Mouse (Mus musculus) G1E (cell line): ENCODE data around the gene Efna2.

ENCODE experiments used
- CTCF ChIP-seq: IDR thresholded peaks from 2 replicates; pipeline ENCODE4 v1.5.1; 2012; ENCODE audit warnings: low read depth, low read length, inconsistent platforms, mixed read lengths
- GATA1 ChIP-seq: IDR thresholded peaks from 2 replicates; pipeline ENCODE4 v1.6.1; 2012; ENCODE audit warnings: borderline replicate concordance, low read length, inconsistent platforms, mixed read lengths
- GATA2 ChIP-seq: IDR thresholded peaks from 2 replicates; pipeline ENCODE4 v1.6.1; 2012; ENCODE audit warnings: low read depth, low read length, inconsistent platforms, borderline replicate concordance
- POLR2AphosphoS5 ChIP-seq: IDR thresholded peaks from 2 replicates; pipeline ENCODE4 v1.6.1; 2012; ENCODE audit warnings: low read depth, low read length, inconsistent platforms; ENCODE audit not compliant: insufficient replicate concordance
- TAL1 ChIP-seq: conservative IDR thresholded peaks from 2 replicates; pipeline ENCODE4 v1.6.1; 2012; ENCODE audit warnings: low read depth, low read length, inconsistent platforms, mixed read lengths

- TF ChIP-seq TAL1 (no peak), CTCF (no peak), GATA1 (no peak), POLR2AphosphoS5 (no peak), GATA2 (no peak)
Measured at GRCm38 (mm10) chr10:80171760-80172526, 7.3 kb upstream of the Efna2 start.
